Mouse (Mus musculus) E14TG2a.4 (cell line): ENCODE data around the gene 1500009C09Rik.

ENCODE experiments used
- CTCF ChIP-seq: conservative IDR thresholded peaks from 2 replicates; pipeline ENCODE4 v1.5.1; 2014; ENCODE audit warnings: low read length
- NANOG ChIP-seq: IDR thresholded peaks from 2 replicates; pipeline ENCODE4 v1.6.1; 2014; ENCODE audit warnings: borderline replicate concordance, low read length, mixed read lengths

DNA sequence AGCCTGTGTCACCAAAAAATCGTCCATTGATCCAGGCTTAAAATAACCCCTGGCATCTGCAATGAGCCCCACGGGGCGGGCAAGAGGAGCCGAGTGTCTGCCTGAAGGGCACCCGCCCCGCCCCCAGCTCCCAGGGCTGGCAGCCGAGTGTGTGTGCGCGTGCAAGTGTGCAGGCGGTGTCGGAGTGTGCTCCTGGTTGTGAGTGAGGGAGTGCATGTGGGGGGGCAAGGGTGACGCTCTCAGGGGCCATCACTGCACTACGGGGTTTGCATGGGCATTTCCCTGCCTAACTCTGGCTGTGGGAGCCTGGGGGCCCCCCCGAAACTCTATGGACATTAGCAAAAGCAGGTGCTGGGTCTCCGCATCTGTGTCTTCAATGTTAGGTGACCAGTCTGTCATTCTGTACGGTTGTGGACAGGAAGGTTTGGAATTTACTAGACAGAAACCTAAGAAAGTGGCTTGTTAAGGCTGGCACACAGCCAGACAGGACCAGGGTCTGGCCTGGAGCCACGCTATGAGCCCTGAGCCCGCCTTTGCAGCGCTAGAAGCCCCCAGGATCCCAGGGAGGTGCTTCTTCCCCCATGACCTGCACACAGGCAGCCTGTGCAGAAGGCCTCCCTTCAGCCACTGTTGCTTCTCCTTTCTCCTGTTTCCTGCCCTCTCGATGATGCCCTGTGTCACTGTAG lies 35.9 kb upstream of the 1500009C09Rik start:
- no peak for TF ChIP-seq CTCF
- no peak for TF ChIP-seq NANOG
